Mouse (Mus musculus) adrenal gland, adult 2 months (tissue): ENCODE data around the gene Pde4a. TPM values are rescaled to one million over a fixed set of nuclear protein-coding genes. Genes with fewer than 3 reads are reported as not detected.
A peak's percentile ranks its signal among the peaks of the same experiment; 100 is the strongest.
"Not testable (repeated sequence)": the region's sequence is repeated elsewhere in the genome, so short reads cannot be mapped to it uniquely, and the experiment has no call there.

ENCODE experiments used
- DNase-seq: peaks from one replicate; pipeline ENCODE4 v3.0.0; 2021
- polyA plus RNA-seq: library from polyadenylated mRNA; depleted of rRNA; stranded (reverse); fragments of >200 nt; gene quantifications from 2 replicates; pipeline ENCODE4 v1.2.3, GENCODE M21; 2012; rRNA removed
- total RNA-seq, 2 experiments: library from RNA; stranded (reverse); gene quantifications; 2 replicates each; pipeline ENCODE4 v1.2.3; 2021

Gene Pde4a
- total and polyA plus RNA-seq, 3 experiments, result 8.8 to 17.7 (median 13.2) TPM

DNA sequence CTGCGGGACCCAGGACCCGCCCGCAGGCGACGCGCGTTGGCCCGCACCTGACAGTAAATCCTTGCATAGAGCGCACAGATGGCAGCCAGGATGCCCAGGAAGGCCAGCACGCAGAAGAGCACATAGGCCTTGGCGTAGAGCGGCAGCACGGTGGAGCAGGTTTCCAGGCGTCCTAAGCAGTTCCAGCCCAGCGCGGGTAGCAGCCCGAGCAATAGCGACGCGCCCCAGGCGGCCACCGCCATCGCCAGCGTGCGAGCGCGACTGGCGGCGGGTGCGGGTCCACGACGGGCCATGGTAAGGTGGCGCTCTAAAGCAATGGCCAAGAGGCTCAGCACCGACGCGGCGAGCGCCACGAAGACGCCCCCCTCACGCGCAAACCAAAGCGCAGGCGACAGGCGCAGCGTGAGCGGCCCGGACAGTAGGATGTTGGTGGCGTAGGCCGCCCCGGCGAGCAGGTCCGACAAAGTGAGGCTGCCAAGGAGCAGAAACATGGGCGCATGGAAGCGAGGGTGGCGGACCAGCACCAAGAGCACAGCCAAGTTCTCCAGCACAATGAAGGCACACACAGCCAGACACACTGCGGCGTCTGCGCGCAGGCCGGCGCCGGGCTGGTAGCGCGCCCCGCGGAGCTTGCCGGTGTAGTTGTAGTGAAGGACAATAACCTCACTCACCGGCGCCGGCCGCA lies 79.1 kb downstream of the Pde4a start:
- DNase-seq, result peak; percentile 42

DNA sequence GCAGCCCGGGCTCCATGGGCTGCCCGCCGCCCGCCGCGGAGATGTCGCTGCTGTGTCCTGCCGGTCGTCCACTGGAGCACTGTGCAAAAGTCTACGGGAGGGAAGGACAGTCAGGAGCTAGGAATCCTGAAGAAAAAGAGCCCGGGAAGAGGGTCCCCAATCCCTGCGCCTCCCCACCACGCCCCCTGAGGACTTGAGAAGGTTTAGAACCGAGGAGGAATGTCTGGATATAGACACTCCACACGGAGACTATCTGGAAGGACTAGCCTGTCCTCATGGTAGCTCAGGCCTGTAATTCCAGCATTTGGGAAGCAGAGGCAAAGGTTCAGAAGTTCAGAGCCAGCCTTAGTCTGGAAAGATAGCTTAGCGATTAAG lies 79.6 kb downstream of the Pde4a start:
- DNase-seq, result no peak

DNA sequence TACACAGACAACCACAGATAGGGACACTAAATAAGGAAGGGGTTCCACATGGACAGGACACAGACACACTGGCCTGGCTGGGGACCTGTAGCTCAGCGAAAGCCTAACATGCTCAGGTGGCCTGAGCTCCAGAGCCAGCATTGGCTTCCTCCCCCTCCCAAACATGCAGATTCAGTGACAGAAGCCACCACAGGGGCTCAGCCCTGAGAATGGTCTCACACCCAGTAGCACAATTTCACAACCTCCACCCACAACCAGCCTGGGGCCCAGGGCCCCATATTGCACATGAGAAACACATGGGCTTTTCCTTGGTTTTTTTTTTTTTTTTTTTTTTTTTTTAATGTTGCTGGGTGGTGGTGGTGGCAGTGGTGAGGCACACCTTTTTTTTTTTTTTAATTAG lies 80.8 kb downstream of the Pde4a start:
- DNase-seq, result no peak

DNA sequence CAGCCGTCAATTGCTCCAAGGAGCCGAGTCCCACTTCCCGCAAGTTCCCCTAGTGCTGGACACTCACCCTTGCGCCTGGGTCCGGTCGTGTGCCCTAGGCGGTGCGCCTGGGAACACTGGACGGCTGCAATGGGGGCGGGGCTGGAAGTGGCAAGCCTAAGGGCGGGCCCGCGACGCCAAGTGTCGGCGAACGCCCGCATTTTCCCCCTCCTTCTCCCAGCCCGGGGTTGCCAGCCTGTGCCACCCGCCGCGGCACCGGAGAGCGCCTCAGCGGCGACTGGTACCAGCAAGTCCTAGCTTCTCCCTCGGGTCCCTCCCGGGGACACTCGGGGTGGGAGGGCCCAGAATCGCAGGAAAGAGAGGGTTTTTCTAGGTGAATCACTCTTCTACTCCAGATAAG lies 82.8 kb downstream of the Pde4a start, which contains the start of gene S1pr5:
TSS of gene S1pr5 (minus strand) at position 118 of the 400 bp plus-strand sequence.
- peak; percentile 74 for DNase-seq

DNA sequence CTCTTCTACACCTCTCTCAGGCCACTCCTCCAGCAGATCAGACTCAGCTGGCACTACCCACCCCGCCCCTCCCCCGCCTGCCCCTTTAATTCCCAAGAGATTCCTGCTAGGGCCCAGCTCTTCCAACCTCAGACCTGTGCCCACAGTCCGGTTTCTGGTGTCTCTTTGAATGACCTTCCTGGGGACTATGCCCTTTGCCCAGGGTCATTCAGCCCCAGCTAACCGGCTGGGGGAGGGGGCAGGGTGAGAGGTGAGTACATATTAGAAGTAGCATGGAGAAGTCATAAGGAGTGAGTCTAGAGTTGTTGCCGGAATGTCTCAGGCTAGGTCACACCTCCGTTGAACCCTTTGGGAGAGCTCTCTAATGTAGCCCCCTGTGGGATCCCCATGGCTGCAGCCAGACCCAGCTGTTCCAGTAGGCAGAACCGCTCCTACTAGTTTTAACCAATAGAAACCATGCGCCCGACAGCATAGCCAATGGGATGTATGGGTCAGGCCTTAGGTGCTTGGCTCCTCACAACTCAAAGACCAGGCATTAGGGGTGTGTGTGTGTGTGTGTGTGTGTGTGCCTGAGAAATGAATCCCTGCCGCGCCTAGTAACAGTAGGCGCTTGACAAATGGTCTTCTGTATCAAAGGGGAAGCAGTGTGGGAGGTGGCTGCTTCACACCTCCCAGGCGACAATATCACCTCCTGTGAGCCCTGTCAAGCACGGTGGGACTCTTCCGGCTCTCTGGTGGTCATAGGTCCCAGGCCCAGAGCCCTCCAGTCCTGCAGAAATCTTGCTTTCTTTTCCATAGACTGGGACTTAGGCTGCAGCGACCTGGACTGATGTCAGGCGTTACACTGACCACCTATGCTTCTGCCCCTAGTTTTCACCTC lies 84.4 kb downstream of the Pde4a start:
- DNase-seq, result no peak

DNA sequence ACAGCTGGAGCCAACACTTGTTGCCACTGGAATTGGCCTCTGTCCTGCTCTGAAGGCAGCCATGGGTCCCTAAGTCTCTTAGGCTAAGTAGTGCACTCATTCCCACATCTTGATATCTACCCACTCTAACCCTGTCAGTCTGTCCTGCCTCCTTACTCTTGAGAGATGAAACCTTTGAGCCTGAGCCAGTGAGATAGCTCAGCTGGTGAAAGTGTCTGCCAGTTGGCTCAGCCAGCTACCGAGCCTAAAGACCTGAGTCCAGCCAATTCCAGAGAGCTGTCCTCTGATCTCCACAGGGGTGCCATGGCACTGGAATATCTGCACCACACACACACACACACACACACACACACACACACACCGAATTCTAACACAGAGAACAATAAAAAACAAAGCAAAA lies 85.0 kb downstream of the Pde4a start:
- DNase-seq, result no peak

DNA sequence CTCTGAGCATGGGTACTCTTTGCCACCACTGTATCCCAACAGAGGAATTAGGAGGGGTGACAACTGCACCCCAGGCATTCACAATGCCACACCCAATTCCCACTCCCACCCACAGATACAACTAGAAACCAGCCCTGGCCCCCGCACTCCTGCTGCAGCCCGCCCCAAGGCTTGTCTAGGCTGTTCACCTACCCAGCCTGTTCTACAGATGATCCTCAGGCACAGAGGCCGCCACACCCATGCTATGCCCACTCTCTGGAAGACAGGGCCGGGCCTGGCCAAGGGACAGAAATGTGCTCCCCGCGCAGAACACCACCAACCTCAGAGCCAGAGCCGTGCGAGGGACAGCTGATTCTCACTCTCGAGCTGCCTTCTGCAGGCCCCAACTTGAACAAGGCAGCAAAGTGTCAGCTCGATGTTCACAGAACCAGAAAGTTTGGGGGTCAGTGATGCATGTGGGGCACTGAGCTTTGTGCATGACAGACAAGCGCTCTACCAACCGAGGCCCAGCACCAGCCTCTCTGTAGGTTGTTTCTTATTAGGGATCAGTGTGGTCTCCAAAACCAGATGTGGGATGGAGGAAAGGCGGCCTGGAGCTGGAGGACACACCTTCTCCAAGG lies 85.7 kb downstream of the Pde4a start:
- DNase-seq, result no peak

DNA sequence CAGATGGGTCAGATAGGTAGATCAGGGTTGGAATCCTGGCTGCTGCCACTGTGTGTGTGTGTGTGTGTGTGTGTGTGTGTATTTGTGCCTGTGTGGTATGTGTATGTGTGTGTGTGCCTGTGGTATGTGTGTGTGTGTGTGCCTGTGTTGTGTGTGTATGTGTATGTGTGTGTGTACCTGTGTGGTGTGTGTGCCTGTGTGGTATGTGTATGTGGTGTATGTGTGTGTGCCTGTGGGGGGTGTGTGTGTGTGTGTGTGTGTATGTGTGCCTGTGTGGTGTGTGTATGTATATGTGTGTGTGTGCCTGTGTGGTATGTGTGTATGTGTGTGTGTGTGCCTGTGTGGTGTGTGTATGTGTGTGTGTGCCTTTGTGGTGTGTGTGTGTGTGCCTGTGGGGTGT lies 89.2 kb downstream of the Pde4a start:
- DNase-seq, result no peak

DNA sequence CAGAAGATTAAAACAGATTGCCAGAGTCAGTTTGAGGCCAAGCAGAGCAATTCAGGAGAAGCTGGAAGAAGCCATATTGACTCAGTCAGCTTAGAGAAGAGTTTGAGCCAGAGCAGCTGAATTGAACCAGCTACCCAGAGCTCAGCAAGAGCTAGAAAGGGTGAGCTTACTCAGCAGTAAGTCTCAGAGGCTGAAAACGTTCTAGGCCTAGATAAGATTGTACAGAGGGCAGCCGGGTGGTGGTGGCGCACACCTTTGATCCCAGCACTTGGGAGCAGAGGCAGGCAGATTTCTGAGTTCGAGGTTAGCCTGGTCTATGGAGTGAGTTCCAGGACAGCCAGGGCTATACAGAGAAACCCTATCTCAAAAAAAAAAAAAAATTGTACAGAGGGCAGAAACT lies 90.8 kb downstream of the Pde4a start:
- not testable (repeated sequence) for DNase-seq

DNA sequence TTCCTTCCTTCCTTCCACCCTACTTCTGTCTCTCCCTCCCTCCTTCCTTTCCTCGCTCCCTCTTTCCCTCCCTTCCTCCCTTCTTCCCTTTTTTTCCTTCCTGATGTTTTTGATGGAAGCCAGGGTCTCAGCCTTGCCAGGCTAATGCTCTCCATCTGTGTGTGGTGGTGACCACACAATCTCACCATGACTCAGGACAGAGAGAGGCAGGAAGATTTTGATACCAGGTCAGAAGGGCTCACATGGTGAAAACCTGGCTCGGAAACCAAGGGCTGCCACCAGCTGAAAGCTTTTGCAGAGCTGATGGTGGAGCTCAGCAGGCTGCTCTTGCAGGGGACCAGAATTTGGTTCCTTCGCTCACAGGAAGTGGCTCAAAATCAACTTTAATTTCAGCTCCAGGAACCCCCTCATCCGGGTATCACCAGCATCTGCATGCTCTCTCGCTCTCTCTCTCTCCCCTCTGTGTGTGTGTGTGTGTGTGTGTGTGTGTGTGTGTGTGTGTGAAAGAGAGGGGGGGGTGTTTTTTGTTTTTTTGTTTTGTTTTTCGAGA lies 95.1 kb downstream of the Pde4a start:
- DNase-seq, result no peak

DNA sequence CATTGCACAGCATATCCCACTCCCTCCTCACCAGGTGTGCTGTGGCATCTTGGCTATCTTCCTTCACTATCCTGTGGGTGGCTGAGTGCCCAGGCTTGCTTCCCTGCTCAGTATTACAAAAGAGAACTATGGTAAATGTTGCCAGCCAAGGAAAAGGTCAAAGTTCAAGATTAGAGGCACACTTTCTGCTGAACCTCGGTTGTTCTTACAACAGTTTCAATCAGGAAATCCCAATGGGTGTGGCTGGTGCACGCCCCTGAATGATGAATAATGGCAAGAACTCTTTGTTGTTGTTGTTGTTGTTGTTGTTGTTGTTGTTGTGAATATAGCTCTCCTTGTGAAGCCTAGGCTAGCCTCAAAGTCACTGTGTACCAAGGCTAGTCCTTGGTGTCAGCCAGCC lies 96.3 kb downstream of the Pde4a start:
- DNase-seq, result no peak

Other genes starting within 250 kb of the Pde4a start
- gene Dnmt1, start 205.8 kb upstream of the Pde4a start, total RNA-seq, result 10 to 100 TPM; 43.0 to 44.0 TPM
- 29.6 and 29.8 TPM in 2 replicates for gene Dnmt1, start 205.8 kb upstream of the Pde4a start, polyA plus RNA-seq
- 10 to 100 TPM; 20.4 to 26.6 TPM for gene S1pr2, start 188.9 kb upstream of the Pde4a start, total RNA-seq
- gene S1pr2, start 188.9 kb upstream of the Pde4a start, polyA plus RNA-seq, result 14.8 and 15.7 TPM in 2 replicates
- 100 to 1,000 TPM; 120 to 130 TPM for gene Mrpl4, start 163.0 kb upstream of the Pde4a start, total RNA-seq
- 245 and 270 TPM in 2 replicates for gene Mrpl4, start 163.0 kb upstream of the Pde4a start, polyA plus RNA-seq
- gene Icam1, start 149.7 kb upstream of the Pde4a start, total RNA-seq, result 10 to 100 TPM; 10.8 to 19.1 TPM
- 7.5 and 8.3 TPM in 2 replicates for gene Icam1, start 149.7 kb upstream of the Pde4a start, polyA plus RNA-seq
- 1 to 10 TPM; 1.1 to 5.1 TPM for gene Icam4, start 136.3 kb upstream of the Pde4a start, total RNA-seq
- 1.9 and 2.7 TPM in 2 replicates for gene Icam4, start 136.3 kb upstream of the Pde4a start, polyA plus RNA-seq
- under 1 TPM; 0.17 to 0.31 TPM for gene Icam5, start 133.6 kb upstream of the Pde4a start, total RNA-seq
- 0.41 and 0.48 TPM in 2 replicates for gene Icam5, start 133.6 kb upstream of the Pde4a start, polyA plus RNA-seq
- gene Zglp1, start 98.6 kb upstream of the Pde4a start, total RNA-seq, result not detected
- gene Zglp1, start 98.6 kb upstream of the Pde4a start, polyA plus RNA-seq, result not detected in 2 replicates
- gene Gm49373, start 92.6 kb upstream of the Pde4a start, total RNA-seq, result under 1 TPM; 0.24 to 0.43 TPM
- 0.18 and 0.19 TPM in 2 replicates for gene Gm49373, start 92.6 kb upstream of the Pde4a start, polyA plus RNA-seq
- gene Fdx1l, start 92.1 kb upstream of the Pde4a start, total RNA-seq, result 10 to 100 TPM; 40.7 to 48.6 TPM
- 59.6 and 86.5 TPM in 2 replicates for gene Fdx1l, start 92.1 kb upstream of the Pde4a start, polyA plus RNA-seq
- gene Gm38431, start 73.7 kb upstream of the Pde4a start, total RNA-seq, result 1 to 10 TPM in 1 of 2 experiments, under 1 TPM in 1; 0.90 to 2.5 TPM
- 68.5 and 74.0 TPM in 2 replicates for gene Gm38431, start 73.7 kb upstream of the Pde4a start, polyA plus RNA-seq
- 10 to 100 TPM; 50.8 to 53.4 TPM for gene Raver1, start 73.7 kb upstream of the Pde4a start, total RNA-seq
- 52.8 and 76.4 TPM in 2 replicates for gene Raver1, start 73.7 kb upstream of the Pde4a start, polyA plus RNA-seq
- gene Tyk2, start 34.5 kb upstream of the Pde4a start, total RNA-seq, result 10 to 100 TPM; 12.7 to 14.6 TPM
- 23.5 and 25.8 TPM in 2 replicates for gene Tyk2, start 34.5 kb upstream of the Pde4a start, polyA plus RNA-seq
- gene Cdc37, start 15.7 kb upstream of the Pde4a start, total RNA-seq, result 100 to 1,000 TPM; 179 to 202 TPM
- 58.3 and 59.0 TPM in 2 replicates for gene Cdc37, start 15.7 kb upstream of the Pde4a start, polyA plus RNA-seq
- 10 to 100 TPM; 36.6 to 56.5 TPM for gene Keap1, start 73.6 kb downstream of the Pde4a start, total RNA-seq
- gene Keap1, start 73.6 kb downstream of the Pde4a start, polyA plus RNA-seq, result 132 and 142 TPM in 2 replicates
- 1 to 10 TPM in 1 of 2 experiments, under 1 TPM in 1; 0.66 to 1.9 TPM for gene S1pr5, start 82.7 kb downstream of the Pde4a start, total RNA-seq
- 1.2 and 1.4 TPM in 2 replicates for gene S1pr5, start 82.7 kb downstream of the Pde4a start, polyA plus RNA-seq
- gene Atg4d, start 99.6 kb downstream of the Pde4a start, total RNA-seq, result 10 to 100 TPM; 25.9 to 47.0 TPM
- gene Atg4d, start 99.6 kb downstream of the Pde4a start, polyA plus RNA-seq, result 36.2 and 42.9 TPM in 2 replicates
- gene Kri1, start 122.3 kb downstream of the Pde4a start, total RNA-seq, result 10 to 100 TPM; 27.3 to 38.5 TPM
- gene Kri1, start 122.3 kb downstream of the Pde4a start, polyA plus RNA-seq, result 11.7 and 14.4 TPM in 2 replicates
- 10 to 100 TPM in 1 of 2 experiments, 1 to 10 TPM in 1; 6.0 to 20.3 TPM for gene Cdkn2d, start 125.7 kb downstream of the Pde4a start, total RNA-seq
- gene Cdkn2d, start 125.7 kb downstream of the Pde4a start, polyA plus RNA-seq, result 36.0 and 42.9 TPM in 2 replicates
- not detected for gene Ap1m2, start 146.6 kb downstream of the Pde4a start, total RNA-seq
- gene Ap1m2, start 146.6 kb downstream of the Pde4a start, polyA plus RNA-seq, result not detected in 2 replicates
- 10 to 100 TPM; 30.9 to 56.0 TPM for gene Slc44a2, start 155.0 kb downstream of the Pde4a start, total RNA-seq
- gene Slc44a2, start 155.0 kb downstream of the Pde4a start, polyA plus RNA-seq, result 27.1 and 27.2 TPM in 2 replicates
- gene Ilf3, start 202.2 kb downstream of the Pde4a start, total RNA-seq, result 10 to 100 TPM; 51.0 to 60.1 TPM
- gene Ilf3, start 202.2 kb downstream of the Pde4a start, polyA plus RNA-seq, result 38.9 and 39.1 TPM in 2 replicates
- gene Qtrt1, start 246.1 kb downstream of the Pde4a start, total RNA-seq, result 10 to 100 TPM; 13.1 to 15.9 TPM
- gene Qtrt1, start 246.1 kb downstream of the Pde4a start, polyA plus RNA-seq, result 23.4 and 28.6 TPM in 2 replicates